Mouse (Mus musculus) cerebellum, postnatal 14 days (tissue): ENCODE measurements at regions not wholly inside any gene's neighbourhood (a gene's known extent, or its start where the extent isn't known, plus 50 kb on each side); places are given as distances from the start of the nearest gene placed in this dataset.

Experiments used
- DNase-seq, 2 experiments: peaks; one replicate each; pipeline ENCODE4 v3.0.0; 2021; ENCODE audit warnings: mixed read lengths in 2 of 2

DNA sequence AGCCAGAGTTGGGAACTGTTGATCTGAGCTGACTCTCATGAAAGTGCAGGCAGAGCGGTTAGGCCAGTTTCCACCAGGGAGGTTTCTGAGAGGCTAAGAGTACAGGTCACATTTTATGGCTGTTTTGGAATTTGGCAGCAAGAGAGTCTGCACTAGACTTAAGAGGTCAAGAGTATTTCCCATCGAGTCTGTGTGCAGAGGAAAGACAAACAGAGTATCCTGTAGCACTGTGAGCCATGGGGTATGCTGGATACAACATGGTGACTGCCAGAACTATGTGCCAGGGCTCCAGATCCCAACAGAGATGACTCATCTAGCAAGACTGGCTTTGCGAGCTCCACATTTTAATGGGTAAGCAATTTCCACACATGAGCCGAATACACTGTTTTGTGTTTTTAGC is 146.0 kb upstream of the Mpped2 start:
- peak; percentile 21 to 38 for DNase-seq

- no peak for DNase-seq
Observed at GRCm38 (mm10) chr2:106553666-106554065, 139.4 kb upstream of the Mpped2 start.

- DNase-seq: no peak
Observed at GRCm38 (mm10) chr2:106561571-106562090, 131.4 kb upstream of the Mpped2 start.

DNA sequence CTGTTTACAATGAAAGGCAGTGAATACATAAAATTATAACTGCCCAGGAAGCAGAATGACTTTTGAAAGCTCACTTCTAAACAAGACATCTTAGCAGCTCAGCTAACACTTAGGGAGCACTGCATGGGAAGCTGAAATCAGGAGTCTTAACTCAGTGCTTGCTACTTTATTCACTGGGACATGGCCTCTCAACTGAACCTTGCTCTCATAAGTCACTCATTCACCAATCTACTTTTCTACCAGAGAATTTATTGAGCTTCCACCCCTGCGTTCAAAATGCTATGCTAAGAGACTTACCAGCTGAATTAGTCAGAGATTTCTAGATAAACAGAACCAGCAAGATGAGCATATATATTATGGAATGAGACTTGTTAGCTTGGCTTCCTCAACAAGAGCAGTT is 122.8 kb upstream of the Mpped2 start:
- no peak for DNase-seq

DNA sequence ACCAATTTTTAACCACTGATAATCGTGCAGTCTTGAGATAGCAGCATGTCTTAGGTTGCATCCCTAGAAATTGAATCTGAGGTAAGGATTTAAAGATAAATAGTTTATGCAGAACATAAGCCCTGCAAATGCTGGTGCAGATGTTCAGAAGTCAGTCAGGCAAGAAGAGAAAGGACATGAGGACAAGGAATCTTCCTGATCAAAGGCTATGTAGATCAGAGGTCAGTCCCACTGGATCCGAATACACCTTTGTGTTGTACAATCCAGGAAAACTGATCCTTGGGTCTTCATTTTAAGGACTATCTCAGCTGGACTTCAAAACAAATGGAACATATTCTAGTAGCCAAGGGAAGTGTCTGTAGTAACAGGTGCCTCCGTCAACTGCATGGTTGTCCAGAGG is 121.7 kb upstream of the Mpped2 start:
- DNase-seq: no peak

- peak in 1 of 2 experiments; percentile 7 for DNase-seq
Observed at GRCm38 (mm10) chr2:106571913-106572312, 121.2 kb upstream of the Mpped2 start.

DNA sequence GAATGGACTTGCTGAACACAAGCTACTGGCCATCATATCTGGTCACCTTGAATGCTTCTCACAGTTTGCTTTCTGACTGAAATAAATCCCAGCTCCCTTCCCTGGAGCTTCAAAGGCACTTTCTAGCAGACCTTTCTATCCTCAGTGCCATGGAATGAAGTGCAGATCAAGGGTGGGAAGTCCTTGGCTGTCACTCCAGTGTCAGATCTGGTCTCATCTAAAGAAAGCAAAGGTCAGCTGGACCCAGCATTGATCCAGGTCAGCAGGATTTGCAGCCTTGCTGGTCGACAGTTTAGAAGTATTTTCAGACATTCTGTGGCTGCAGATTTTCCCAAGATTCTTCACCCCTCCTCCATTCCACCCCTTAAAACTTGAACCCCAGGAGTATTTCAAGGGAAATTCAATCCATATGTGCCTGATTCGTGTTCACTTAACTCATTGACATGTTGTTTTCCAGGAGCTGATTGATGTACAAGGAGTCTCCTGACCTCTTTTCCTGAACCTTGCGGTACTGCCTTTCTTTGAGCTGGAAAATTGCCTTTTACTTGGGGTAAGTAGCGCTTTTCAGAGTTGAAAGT is 116.2 kb upstream of the Mpped2 start:
- no peak for DNase-seq

DNA sequence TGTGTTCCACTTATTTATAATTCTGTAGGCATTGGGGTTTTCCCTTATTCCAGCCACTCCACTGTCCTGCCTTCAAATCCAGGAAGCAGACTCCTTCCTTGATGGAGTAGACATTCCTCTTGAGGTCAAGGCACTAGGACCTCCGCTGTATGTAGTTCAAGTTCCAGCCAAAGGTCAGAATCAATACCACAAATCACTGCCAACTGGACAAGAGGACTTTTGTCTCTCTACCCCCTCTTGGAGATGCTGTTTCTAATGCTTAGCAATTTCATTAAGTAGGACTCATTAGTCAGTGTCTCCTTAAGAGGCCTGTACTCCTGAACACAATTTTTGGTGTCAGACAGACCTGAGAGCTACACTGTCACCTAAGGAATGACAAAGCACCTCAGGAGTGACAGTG is 115.0 kb upstream of the Mpped2 start:
- DNase-seq: no peak

DNA sequence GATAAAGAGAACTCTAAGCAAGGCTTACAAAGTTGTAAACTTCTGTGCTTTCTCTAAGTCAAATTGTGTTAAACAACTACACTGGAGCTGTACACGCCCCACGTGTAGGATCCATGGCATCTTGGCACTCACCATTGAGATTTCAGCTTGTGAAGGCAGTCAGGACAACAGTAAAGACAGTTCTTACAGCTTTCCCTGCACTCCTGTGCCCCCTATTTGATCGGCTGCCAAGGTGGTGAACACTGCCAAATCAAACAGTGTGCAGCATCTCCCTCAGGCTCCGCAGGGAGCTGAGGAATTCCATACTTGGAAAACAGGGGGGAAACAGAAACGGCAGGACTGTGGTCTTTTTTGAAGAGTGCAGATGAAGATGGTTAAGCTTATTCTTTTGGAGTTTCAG is 112.4 kb upstream of the Mpped2 start:
- DNase-seq: peak; percentile 60 to 63

DNA sequence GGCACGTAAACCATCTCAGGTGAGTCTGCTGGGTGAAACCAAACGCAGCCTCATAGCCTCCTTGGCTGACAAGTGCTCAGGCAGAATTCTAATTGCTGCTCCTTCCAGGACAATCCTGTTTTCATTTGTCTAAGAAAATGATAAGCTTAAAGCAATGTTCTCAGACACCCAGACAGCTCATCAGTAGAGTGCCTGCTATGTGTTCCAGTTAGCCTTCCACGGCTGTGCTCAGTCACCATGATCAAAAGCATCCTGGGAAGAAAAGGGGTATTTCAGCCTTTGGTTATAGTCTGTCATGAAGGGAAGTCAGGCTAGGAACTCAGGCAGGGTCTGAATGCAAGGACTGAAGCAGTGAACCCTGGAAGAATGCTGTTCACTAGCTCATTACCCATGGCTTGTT is 71.8 kb upstream of the Mpped2 start:
- DNase-seq: no peak

GRCm38 (mm10) chr2:106622326-106622725 is 70.7 kb upstream of the Mpped2 start:
- DNase-seq: no peak

GRCm38 (mm10) chr2:106623680-106624079 is 69.4 kb upstream of the Mpped2 start:
- no peak for DNase-seq

GRCm38 (mm10) chr2:106631986-106632385 is 61.1 kb upstream of the Mpped2 start:
- DNase-seq: peak; percentile 7 to 10
